Mouse (Mus musculus) hematopoietic multipotent progenitor cell, adult 10-12 weeks (in vitro differentiated cells): Measurements from ENCODE around the gene Gm8281. TPM values are rescaled to one million over a fixed set of nuclear protein-coding genes. Genes with fewer than 3 reads are reported as not detected.

Experiments
- polyA plus RNA-seq: library from polyadenylated mRNA; stranded (reverse); fragments of >175 nt; gene quantifications from 2 replicates; pipeline ENCODE4 v1.2.3, GENCODE M21; 2012; ENCODE audit warnings: low replicate concordance

Gene Gm8281
- polyA plus RNA-seq, result not detected in 2 replicates

GRCm38 (mm10) chr14:5070611-5071490 is at the start of gene Gm8281:
Gene Gm8281 (plus strand): TSS chr14:5071040.

DNA sequence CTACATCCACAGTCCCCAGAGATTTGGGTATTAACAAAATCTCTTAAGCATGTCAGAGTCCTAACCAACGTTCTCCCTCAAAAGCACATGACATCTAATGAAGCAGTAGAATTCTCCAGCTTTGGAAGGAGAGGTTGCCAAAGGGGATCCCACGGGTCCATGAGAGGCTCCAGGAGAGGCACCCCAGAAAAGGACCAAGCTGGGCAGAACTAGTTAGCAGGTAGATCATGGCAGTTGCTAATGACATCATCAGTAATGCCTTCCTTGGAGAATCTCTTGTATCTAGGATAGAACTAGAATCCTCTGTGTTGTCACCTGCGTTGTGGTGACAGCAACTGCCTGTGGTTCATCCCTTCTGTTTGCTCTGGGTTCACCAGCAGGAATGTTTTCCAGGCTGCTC is 20.5 kb upstream of the Gm8281 start, which contains the start of gene 4930555G01Rik:
Gene 4930555G01Rik, plus strand, starts transcription at position 301 of the 400 bp plus-strand sequence.

GRCm38 (mm10) chr14:5131219-5131618 is 60.4 kb downstream of the Gm8281 start, which contains the start of gene Gm8279:
Gene Gm8279 (plus strand): TSS chr14:5131519.

Other genes starting within 250 kb of the Gm8281 start
- not detected in 2 replicates for gene Gm3269, start 232.9 kb upstream of the Gm8281 start, polyA plus RNA-seq
- not detected in 2 replicates for gene Gm3264, start 215.5 kb upstream of the Gm8281 start, polyA plus RNA-seq
- not detected in 2 replicates for gene Gm3278, start 178.6 kb upstream of the Gm8281 start, polyA plus RNA-seq
- gene Gm8297, start 87.1 kb upstream of the Gm8281 start, polyA plus RNA-seq, result not detected in 2 replicates
- not detected in 2 replicates for gene Gm3298, start 55.1 kb upstream of the Gm8281 start, polyA plus RNA-seq
- gene 4930555G01Rik, start 20.4 kb upstream of the Gm8281 start, polyA plus RNA-seq, result not detected in 2 replicates
- not detected in 2 replicates for gene Gm8279, start 60.5 kb downstream of the Gm8281 start, polyA plus RNA-seq
- gene Gm3317, start 93.5 kb downstream of the Gm8281 start, polyA plus RNA-seq, result not detected in 2 replicates
- gene Gm8271, start 114.8 kb downstream of the Gm8281 start, polyA plus RNA-seq, result not detected in 2 replicates
- gene Gm3526, start 189.5 kb downstream of the Gm8281 start, polyA plus RNA-seq, result not detected in 2 replicates